Mouse (Mus musculus): ENCODE data around the gene Vmn2r86.
A peak's percentile ranks its signal among the peaks of the same experiment; 100 is the strongest.
"Not testable (repeated sequence)": the region's sequence is repeated elsewhere in the genome, so short reads cannot be mapped to it uniquely, and the experiment has no call there.

The Vmn2r86 gene

GRCm38 (mm10) chr10:130455950-130456349 is at the start of gene Vmn2r86:
Gene Vmn2r86, minus strand, starts transcription at chr10:130456050.
- DNase-seq = not testable (repeated sequence)

GRCm38 (mm10) chr10:130497296-130497695 is 41.4 kb upstream of the Vmn2r86 start, which contains the start of gene Vmn2r87:
Gene Vmn2r87, minus strand, starts transcription at chr10:130497396.
- no peak for DNase-seq

- DNase-seq = peak; percentile 83
Observed at GRCm38 (mm10) chr10:130470311-130470760, 14.5 kb upstream of the Vmn2r86 start.

GRCm38 (mm10) chr10:130444776-130445175 is 11.1 kb downstream of the Vmn2r86 start:
- no peak for DNase-seq

GRCm38 (mm10) chr10:130434185-130434898 is 21.5 kb downstream of the Vmn2r86 start:
- not testable (repeated sequence) for DNase-seq

- DNase-seq = not testable (repeated sequence)
Observed at GRCm38 (mm10) chr10:130429603-130430002, 26.2 kb downstream of the Vmn2r86 start, which contains the start of gene Vmn2r85. Gene Vmn2r85, minus strand, starts transcription at chr10:130429703.

GRCm38 (mm10) chr10:130422368-130422767 is 33.5 kb downstream of the Vmn2r86 start:
- not testable (repeated sequence) for DNase-seq

GRCm38 (mm10) chr10:130420401-130420800 is 35.4 kb downstream of the Vmn2r86 start:
- DNase-seq = no peak

GRCm38 (mm10) chr10:130419954-130420353 is 35.9 kb downstream of the Vmn2r86 start:
- DNase-seq = not testable (repeated sequence)

- DNase-seq = not testable (repeated sequence)
Observed at GRCm38 (mm10) chr10:130416352-130416751, 39.5 kb downstream of the Vmn2r86 start.

- not testable (repeated sequence) for DNase-seq
Observed at GRCm38 (mm10) chr10:130412167-130412698, 43.6 kb downstream of the Vmn2r86 start.

GRCm38 (mm10) chr10:130394232-130394631 is 61.6 kb downstream of the Vmn2r86 start, which contains the start of gene Vmn2r84:
Gene Vmn2r84, minus strand, starts transcription at chr10:130394332.
- DNase-seq = no peak

Data from embryo, embryonic 11 days (tissue).